Mouse (Mus musculus): Measurements from ENCODE around the gene Rnf186. TPM values are rescaled to one million over a fixed set of nuclear protein-coding genes. Genes with fewer than 3 reads are reported as not detected.

Rnf186 gene
- polyA plus RNA-seq, 1 experiment from 2014 or later: not detected

DNA sequence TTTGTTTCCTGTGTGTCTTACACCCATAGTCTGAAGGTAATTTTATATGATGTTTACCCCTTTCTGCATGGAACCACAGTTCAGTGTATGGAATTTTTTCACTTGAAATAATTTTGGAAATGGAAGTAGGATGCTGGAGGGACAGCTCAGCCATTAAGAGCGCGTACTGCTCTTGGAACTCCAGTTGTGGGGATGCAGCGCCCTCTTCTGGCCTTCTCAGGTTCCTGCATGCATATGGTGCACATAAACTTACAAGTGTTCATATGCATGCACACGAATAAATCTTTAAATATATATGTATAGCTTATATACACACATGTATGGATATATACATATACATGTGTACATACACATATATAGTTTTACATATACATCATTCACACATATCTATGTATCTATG is 30.2 kb downstream of the Rnf186 start:
- ATAC-seq: no peak
- Histone ChIP-seq H3K27ac (ENCODE audit: low read length) (no peak overlapping the region), H3K4me3 (ENCODE audit: low read depth, low read length) (no peak overlapping the region), H3K27me3 (ENCODE audit: control insufficient read depth, insufficient read depth, low read depth, low read length) (no peaks in the 10 kb centered on the region), H3K9ac (ENCODE audit: low read depth, low read length) (no peak overlapping the region), H3K4me2 (ENCODE audit: low read length) (no peak overlapping the region), H3K4me1 (ENCODE audit: control insufficient read depth, insufficient read depth, low read length) (no peaks in the 10 kb centered on the region), H3K36me3 (ENCODE audit: control insufficient read depth, insufficient read depth, low read length) (no peaks in the 10 kb centered on the region), H3K9me3 (replicated peaks; ENCODE audit: control insufficient read depth, low read length, poor library complexity, severe bottlenecking) (no peaks in the 10 kb centered on the region)
- WGBS: 90% methylated on average over 4 of the region's 4 CpGs

DNA sequence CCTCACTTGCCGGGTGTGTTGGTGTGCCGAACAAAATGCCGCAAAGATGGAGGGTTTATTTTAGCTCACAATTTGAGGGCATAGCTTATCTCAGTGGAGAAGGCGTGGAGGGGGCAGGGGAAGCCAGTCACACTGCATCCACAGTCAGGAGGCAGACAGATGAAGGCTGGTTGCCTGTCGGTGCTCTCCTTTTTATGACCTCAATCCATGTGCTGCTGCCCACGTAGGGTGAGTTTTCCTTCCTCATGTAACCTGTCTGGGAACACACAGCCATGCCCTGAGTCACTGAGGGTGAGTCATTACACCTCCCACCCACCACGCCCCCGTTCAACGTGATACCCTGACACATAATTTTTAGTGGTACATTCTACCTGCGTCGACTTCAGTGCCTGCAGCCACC is 31.7 kb downstream of the Rnf186 start:
- H3K9ac ChIP-seq (ENCODE audit: low read depth, low read length): no peak overlapping the region
- H3K4me1 ChIP-seq (ENCODE audit: control insufficient read depth, insufficient read depth, low read length): no peaks in the 10 kb centered on the region
- no peak overlapping the region for H3K4me2 ChIP-seq (ENCODE audit: low read length)
- H3K4me3 ChIP-seq (ENCODE audit: low read depth, low read length): no peak overlapping the region
- no peak overlapping the region for H3K27ac ChIP-seq (ENCODE audit: low read length)
- no peaks in the 10 kb centered on the region for H3K27me3 ChIP-seq (ENCODE audit: control insufficient read depth, insufficient read depth, low read depth, low read length)
- ATAC-seq: no peak
- H3K9me3 ChIP-seq (replicated peaks; ENCODE audit: control insufficient read depth, low read length, poor library complexity, severe bottlenecking): no peaks in the 10 kb centered on the region
- 92% methylated on average over 11 of the region's 11 CpGs for WGBS
- H3K36me3 ChIP-seq (ENCODE audit: control insufficient read depth, insufficient read depth, low read length): no peaks in the 10 kb centered on the region

- Histone ChIP-seq H3K27ac (ENCODE audit: low read length) (no peak overlapping the region), H3K36me3 (ENCODE audit: control insufficient read depth, insufficient read depth, low read length) (no peaks in the 10 kb centered on the region), H3K4me1 (ENCODE audit: control insufficient read depth, insufficient read depth, low read length) (no peaks in the 10 kb centered on the region; the same call in 1 of the 2 replicates), H3K9ac (ENCODE audit: low read depth, low read length) (no peak overlapping the region), H3K9me3 (replicated peaks; ENCODE audit: control insufficient read depth, low read length, poor library complexity, severe bottlenecking) (no peaks in the 10 kb centered on the region), H3K4me3 (ENCODE audit: low read depth, low read length) (no peak overlapping the region), H3K4me2 (ENCODE audit: low read length) (no peak overlapping the region), H3K27me3 (ENCODE audit: control insufficient read depth, insufficient read depth, low read depth, low read length) (no peaks in the 10 kb centered on the region)
- WGBS: 53% methylated on average over 2 of the region's 2 CpGs
- no peak for ATAC-seq
Observed at GRCm38 (mm10) chr4:139001026-139001425, 34.1 kb downstream of the Rnf186 start.

DNA sequence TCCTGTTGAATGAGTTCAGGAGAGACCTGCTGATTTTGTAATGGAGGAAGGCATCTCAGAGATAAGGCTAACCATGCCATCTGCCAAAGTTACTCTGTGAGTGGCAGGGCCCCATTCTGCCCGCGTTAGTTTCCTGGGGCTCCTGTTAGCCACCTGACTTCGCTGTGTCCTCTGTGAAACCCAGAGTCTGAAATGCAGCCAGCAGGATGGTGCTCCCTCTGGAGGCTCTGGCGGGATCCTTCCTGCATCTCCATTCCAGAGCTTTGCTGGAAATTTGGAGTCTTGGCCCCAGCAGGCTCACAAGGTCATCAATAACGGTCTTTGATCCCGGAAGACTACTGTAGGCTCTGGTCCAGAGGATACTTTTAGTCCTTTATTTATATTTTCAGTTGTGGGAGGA is 34.5 kb downstream of the Rnf186 start:
- Histone ChIP-seq H3K9me3 (replicated peaks; ENCODE audit: control insufficient read depth, low read length, poor library complexity, severe bottlenecking) (no peaks in the 10 kb centered on the region), H3K4me2 (ENCODE audit: low read length) (no peak overlapping the region), H3K9ac (ENCODE audit: low read depth, low read length) (no peak overlapping the region), H3K36me3 (ENCODE audit: control insufficient read depth, insufficient read depth, low read length) (no peaks in the 10 kb centered on the region), H3K4me3 (ENCODE audit: low read depth, low read length) (no peak overlapping the region), H3K27ac (ENCODE audit: low read length) (no peak overlapping the region), H3K4me1 (ENCODE audit: control insufficient read depth, insufficient read depth, low read length) (no peaks in the 10 kb centered on the region; the same call in 1 of the 2 replicates), H3K27me3 (ENCODE audit: control insufficient read depth, insufficient read depth, low read depth, low read length) (no peaks in the 10 kb centered on the region)
- ATAC-seq: no peak
- WGBS: 45% methylated on average over 6 of the region's 6 CpGs

GRCm38 (mm10) chr4:139004067-139004466 is 37.2 kb downstream of the Rnf186 start:
- WGBS: 64% methylated on average over 8 of the region's 8 CpGs

GRCm38 (mm10) chr4:139005214-139005613 is 38.3 kb downstream of the Rnf186 start:
- no peak overlapping the region for H3K27ac ChIP-seq (ENCODE audit: low read length)
- H3K9ac ChIP-seq (ENCODE audit: low read depth, low read length): no peak overlapping the region
- H3K36me3 ChIP-seq (ENCODE audit: control insufficient read depth, insufficient read depth, low read length): no peaks in the 10 kb centered on the region
- no peak overlapping the region for H3K4me3 ChIP-seq (ENCODE audit: low read depth, low read length)
- H3K27me3 ChIP-seq (ENCODE audit: control insufficient read depth, insufficient read depth, low read depth, low read length): no peaks in the 10 kb centered on the region
- WGBS: 60% methylated on average over 6 of the region's 6 CpGs
- no peaks in the 10 kb centered on the region; the same call in 1 of the 2 replicates for H3K4me1 ChIP-seq (ENCODE audit: control insufficient read depth, insufficient read depth, low read length)
- no peak overlapping the region for H3K4me2 ChIP-seq (ENCODE audit: low read length)
- no peak for ATAC-seq
- H3K9me3 ChIP-seq (replicated peaks; ENCODE audit: control insufficient read depth, low read length, poor library complexity, severe bottlenecking): no peaks in the 10 kb centered on the region

More at GRCm38 (mm10) chr4:139004067-139004466, 37.2 kb downstream of the Rnf186 start:
- no peak for ATAC-seq
- H3K4me3 ChIP-seq (ENCODE audit: low read depth, low read length): no peak overlapping the region
- H3K4me2 ChIP-seq (ENCODE audit: low read length): no peak overlapping the region
- H3K27me3 ChIP-seq (ENCODE audit: control insufficient read depth, insufficient read depth, low read depth, low read length): no peaks in the 10 kb centered on the region
- no peaks in the 10 kb centered on the region for H3K36me3 ChIP-seq (ENCODE audit: control insufficient read depth, insufficient read depth, low read length)
- no peaks in the 10 kb centered on the region for H3K9me3 ChIP-seq (replicated peaks; ENCODE audit: control insufficient read depth, low read length, poor library complexity, severe bottlenecking)
- H3K4me1 ChIP-seq (ENCODE audit: control insufficient read depth, insufficient read depth, low read length): no peaks in the 10 kb centered on the region; the same call in 1 of the 2 replicates
- no peak overlapping the region for H3K27ac ChIP-seq (ENCODE audit: low read length)
- no peak overlapping the region for H3K9ac ChIP-seq (ENCODE audit: low read depth, low read length)

GRCm38 (mm10) chr4:139007353-139007752 is 40.4 kb downstream of the Rnf186 start:
- ATAC-seq: no peak
- Histone ChIP-seq H3K27ac (ENCODE audit: low read length) (no peak overlapping the region), H3K36me3 (ENCODE audit: control insufficient read depth, insufficient read depth, low read length) (no peaks in the 10 kb centered on the region), H3K4me2 (ENCODE audit: low read length) (no peak overlapping the region), H3K9ac (ENCODE audit: low read depth, low read length) (no peak overlapping the region), H3K4me1 (ENCODE audit: control insufficient read depth, insufficient read depth, low read length) (no peaks in the 10 kb centered on the region; the same call in 1 of the 2 replicates), H3K27me3 (ENCODE audit: control insufficient read depth, insufficient read depth, low read depth, low read length) (no peaks in the 10 kb centered on the region), H3K9me3 (replicated peaks; ENCODE audit: control insufficient read depth, low read length, poor library complexity, severe bottlenecking) (no peaks in the 10 kb centered on the region), H3K4me3 (ENCODE audit: low read depth, low read length) (no peak overlapping the region)
- WGBS: 89% methylated on average over 3 of the region's 3 CpGs

DNA sequence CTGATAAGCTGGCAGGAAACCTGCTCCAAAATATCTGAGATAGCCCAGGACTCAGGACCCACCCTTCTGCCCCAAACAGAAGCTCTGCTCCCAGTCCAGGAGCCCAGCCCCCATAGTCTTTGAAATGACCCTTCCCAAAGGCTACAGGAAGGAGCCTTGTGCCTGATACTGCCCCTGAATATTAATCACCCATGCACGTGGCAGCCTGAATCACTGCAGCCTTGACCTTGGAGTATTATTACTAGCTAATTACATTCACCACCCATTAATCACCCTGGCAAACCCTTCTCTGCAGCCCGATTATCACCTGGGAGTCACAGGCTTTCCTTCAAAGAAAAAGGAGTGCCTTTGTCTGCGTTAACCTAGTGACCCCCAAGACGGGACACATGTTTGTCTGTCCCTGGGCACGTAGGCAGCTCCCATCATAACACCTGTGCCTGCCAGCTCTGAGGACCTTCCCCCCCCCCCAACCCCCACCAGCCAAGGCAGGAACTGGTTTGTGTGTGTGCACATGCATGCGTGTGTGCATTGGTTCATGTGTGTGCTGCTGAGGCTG is 41.1 kb downstream of the Rnf186 start:
- Histone ChIP-seq H3K4me2 (ENCODE audit: low read length) (no peak overlapping the region), H3K27ac (ENCODE audit: low read length) (no peak overlapping the region), H3K9me3 (replicated peaks; ENCODE audit: control insufficient read depth, low read length, poor library complexity, severe bottlenecking) (no peaks in the 10 kb centered on the region), H3K27me3 (ENCODE audit: control insufficient read depth, insufficient read depth, low read depth, low read length) (no peaks in the 10 kb centered on the region), H3K4me3 (ENCODE audit: low read depth, low read length) (no peak overlapping the region), H3K9ac (ENCODE audit: low read depth, low read length) (0 out of 2 replicates have a peak overlapping the region, but pooled peaks have one; percentile 20), H3K36me3 (ENCODE audit: control insufficient read depth, insufficient read depth, low read length) (no peaks in the 10 kb centered on the region), H3K4me1 (ENCODE audit: control insufficient read depth, insufficient read depth, low read length) (no peaks in the 10 kb centered on the region; the same call in 1 of the 2 replicates)
- WGBS: 52% methylated on average over 6 of the region's 6 CpGs
- ATAC-seq: no peak

GRCm38 (mm10) chr4:139011201-139011702 is 44.3 kb downstream of the Rnf186 start:
- Histone ChIP-seq H3K9ac (ENCODE audit: low read depth, low read length) (no peak overlapping the region), H3K36me3 (ENCODE audit: control insufficient read depth, insufficient read depth, low read length) (no peaks in the 10 kb centered on the region), H3K9me3 (replicated peaks; ENCODE audit: control insufficient read depth, low read length, poor library complexity, severe bottlenecking) (no peaks in the 10 kb centered on the region), H3K27ac (ENCODE audit: low read length) (no peak overlapping the region), H3K4me3 (ENCODE audit: low read depth, low read length) (no peak overlapping the region), H3K27me3 (ENCODE audit: control insufficient read depth, insufficient read depth, low read depth, low read length) (no peaks in the 10 kb centered on the region), H3K4me1 (ENCODE audit: control insufficient read depth, insufficient read depth, low read length) (no peaks in the 10 kb centered on the region), H3K4me2 (ENCODE audit: low read length) (no peak overlapping the region)
- WGBS: 96% methylated on average over 13 of the region's 13 CpGs
- no peak for ATAC-seq

Measured in midbrain, embryonic 16.5 days (tissue).